Mouse (Mus musculus): ENCODE results near the gene Cnp. TPM values are rescaled to one million over a fixed set of nuclear protein-coding genes. Genes with fewer than 3 reads are reported as not detected.

The Cnp gene
- total and polyA plus RNA-seq, 3 experiments = 19.0 to 20.8 TPM; not detected in 1

GRCm38 (mm10) chr11:100555583-100555982 is 19.1 kb upstream of the Cnp start:
- H3K9me3 ChIP-seq (replicated peaks; ENCODE audit: insufficient read depth, low read length) = no peaks in the 10 kb centered on the region
- peak overlapping the region; percentile 71 for H3K9ac ChIP-seq (ENCODE audit: control insufficient read depth, low read depth, low read length, poor library complexity, severe bottlenecking)
- peaks cover 0 to 6% of the 10 kb centered on the region in 2 experiments; a peak in 1 of 4 replicates for H3K4me1 ChIP-seq (ENCODE audit: control insufficient read depth in 1 of 2, insufficient read depth in 2 of 2, low read length in 2 of 2)
- H3K36me3 ChIP-seq (ENCODE audit: control insufficient read depth in 1 of 2, insufficient read depth in 2 of 2, low read length in 2 of 2) = no peaks in the 10 kb centered on the region
- H3K4me3 ChIP-seq (ENCODE audit: control insufficient read depth in 1 of 2, insufficient read depth in 1 of 2, low read depth in 2 of 2, low read length in 2 of 2) = peak overlapping the region; percentile 64 to 72
- no peaks in the 10 kb centered on the region for H3K27me3 ChIP-seq (ENCODE audit: control insufficient read depth in 1 of 2, insufficient read depth in 2 of 2, low read length in 2 of 2)
- no peaks in the 10 kb centered on the region for H3K79me2 ChIP-seq (ENCODE audit: control insufficient read depth, insufficient read depth, low read length, poor library complexity)
- peak; percentile 81 for TF ChIP-seq MXI1 (IDR thresholded peaks at IDR 0.05; ENCODE audit: low read depth, low read length)
- peak; percentile 70 for TF ChIP-seq ELF1 (IDR thresholded peaks at IDR 0.05; ENCODE audit: low read depth, low read length)
- TF ChIP-seq USF2 (IDR thresholded peaks at IDR 0.05; ENCODE audit: borderline replicate concordance in 1 of 2, insufficient read depth in 1 of 2, low read depth in 1 of 2, low read length in 2 of 2) = no peak
- peak; percentile 89 for TF ChIP-seq ZC3H11A (IDR thresholded peaks at IDR 0.05; ENCODE audit: low read depth, low read length)
- TF ChIP-seq MEF2A (IDR thresholded peaks at IDR 0.05; ENCODE audit: extremely low read depth, insufficient replicate concordance, low read depth, low read length, poor library complexity, severe bottlenecking) = no peak
- no peak for TF ChIP-seq UBTF (IDR thresholded peaks at IDR 0.05; ENCODE audit: borderline replicate concordance, insufficient read depth, low read depth, low read length)
- peak; percentile 65 to 98 (median 89) for TF ChIP-seq CTCF (IDR thresholded peaks at IDR 0.05 in 2 of 3, conservative IDR thresholded peaks at IDR 0.05 in 1 of 3; ENCODE audit: control insufficient read depth in 1 of 3, insufficient read depth in 1 of 3, low read depth in 2 of 3, low read length in 3 of 3, poor library complexity in 1 of 3, severe bottlenecking in 1 of 3)
- TF ChIP-seq HCFC1 (IDR thresholded peaks at IDR 0.05; ENCODE audit: low read depth, low read length) = peak; percentile 60; the same call in 1 of the 2 replicates
- peak; percentile 88 for TF ChIP-seq MAX (IDR thresholded peaks at IDR 0.05; ENCODE audit: low read length)
- no peak for TF ChIP-seq CHD1 (IDR thresholded peaks at IDR 0.05; ENCODE audit: low read depth, low read length)
- no peak for TF ChIP-seq NRF1 (IDR thresholded peaks at IDR 0.05; ENCODE audit: insufficient read depth, low read depth, low read length, poor library complexity, severe bottlenecking)
- no peak for TF ChIP-seq POLR2A (IDR thresholded peaks at IDR 0.05; ENCODE audit: control insufficient read depth in 1 of 2, insufficient read depth in 1 of 2, low read depth in 1 of 2, low read length in 2 of 2, poor library complexity in 1 of 2)
- peak; percentile 89 for TF ChIP-seq RAD21 (IDR thresholded peaks at IDR 0.05; ENCODE audit: low read depth, low read length)
- no peak for TF ChIP-seq JUND (IDR thresholded peaks at IDR 0.05; ENCODE audit: low read depth, low read length)
- TF ChIP-seq MAFK (IDR thresholded peaks at IDR 0.05; ENCODE audit: borderline replicate concordance, low read depth, low read length) = no peak
- TF ChIP-seq NELFE (IDR thresholded peaks at IDR 0.05; ENCODE audit: low read depth, low read length) = no peak
- TF ChIP-seq SMC3 (IDR thresholded peaks at IDR 0.05; ENCODE audit: low read depth, low read length) = peak; percentile 97
- TF ChIP-seq RCOR1 (IDR thresholded peaks at IDR 0.05; ENCODE audit: low read depth, low read length) = peak; percentile 42; the same call in 1 of the 2 replicates
- TF ChIP-seq ETS1 (IDR thresholded peaks at IDR 0.05; ENCODE audit: low read depth, low read length) = 0 out of 2 replicates have a peak, but pooled peaks have one; percentile 24
- peak; percentile 17; the same call in 1 of the 2 replicates for TF ChIP-seq TCF12 (IDR thresholded peaks at IDR 0.05; ENCODE audit: low read depth, low read length)
- TF ChIP-seq KAT2A (conservative IDR thresholded peaks at IDR 0.05; ENCODE audit: low read depth, low read length) = no peak
- peak; percentile 88 for TF ChIP-seq SIN3A (IDR thresholded peaks at IDR 0.05; ENCODE audit: low read length)
- no peak for TF ChIP-seq USF1 (IDR thresholded peaks at IDR 0.05; ENCODE audit: low read depth, low read length)
- no peak for TF ChIP-seq TBP (IDR thresholded peaks at IDR 0.05; ENCODE audit: low read depth, low read length)
- peak; percentile 95 for TF ChIP-seq MYC (IDR thresholded peaks at IDR 0.05; ENCODE audit: low read depth, low read length)
- TF ChIP-seq EP300 (IDR thresholded peaks at IDR 0.05; ENCODE audit: low read depth in 1 of 2, low read length in 2 of 2) = peak in 1 of 2 experiments; percentile 15; a peak in 1 of 4 replicates
- TF ChIP-seq MAZ (IDR thresholded peaks at IDR 0.05; ENCODE audit: low read depth, low read length) = peak; percentile 81; the same call in 1 of the 2 replicates
- TF ChIP-seq ZNF384 (IDR thresholded peaks at IDR 0.05; ENCODE audit: low read depth, low read length) = peak; percentile 56; the same call in 1 of the 2 replicates
- H3K27ac ChIP-seq (ENCODE audit: control insufficient read depth, low read depth, low read length) = no peak overlapping the region
- peak; percentile 96 for DNase-seq (ENCODE audit: low read depth, low spot score)

All from MEL (cell line).